Mouse (Mus musculus) heart, postnatal 36 days (tissue): ENCODE measurements around the gene Trim3. TPM values are rescaled to one million over a fixed set of nuclear protein-coding genes. Genes with fewer than 3 reads are reported as not detected.

Experiments
- DNase-seq, 2 experiments: peaks; one replicate each; pipeline ENCODE4 v3.0.0; 2021 to 2022
- intact Hi-C: fragments of 180-260 bp; cut with DNase I; formaldehyde crosslinking; loops from one replicate; pipeline ENCODE4 v1.15.1; 2025
- total RNA-seq, 2 experiments: library from RNA; stranded (reverse); gene quantifications; 2 replicates each; pipeline ENCODE4 v1.2.3; 2021

The Trim3 gene
- 10 to 100 TPM; 22.9 to 23.0 TPM for total RNA-seq

- intact Hi-C loops, result loop anchor here (5.0 kb wide), 2 partner anchors 151 to 236 kb away; partner anchors contain the start of gene Cavin3
These were observed at the start of gene Trim3 for GRCm38 (mm10) chr7:105633127-105633800. Trim3 (minus strand) TSS chr7:105633571.

DNA sequence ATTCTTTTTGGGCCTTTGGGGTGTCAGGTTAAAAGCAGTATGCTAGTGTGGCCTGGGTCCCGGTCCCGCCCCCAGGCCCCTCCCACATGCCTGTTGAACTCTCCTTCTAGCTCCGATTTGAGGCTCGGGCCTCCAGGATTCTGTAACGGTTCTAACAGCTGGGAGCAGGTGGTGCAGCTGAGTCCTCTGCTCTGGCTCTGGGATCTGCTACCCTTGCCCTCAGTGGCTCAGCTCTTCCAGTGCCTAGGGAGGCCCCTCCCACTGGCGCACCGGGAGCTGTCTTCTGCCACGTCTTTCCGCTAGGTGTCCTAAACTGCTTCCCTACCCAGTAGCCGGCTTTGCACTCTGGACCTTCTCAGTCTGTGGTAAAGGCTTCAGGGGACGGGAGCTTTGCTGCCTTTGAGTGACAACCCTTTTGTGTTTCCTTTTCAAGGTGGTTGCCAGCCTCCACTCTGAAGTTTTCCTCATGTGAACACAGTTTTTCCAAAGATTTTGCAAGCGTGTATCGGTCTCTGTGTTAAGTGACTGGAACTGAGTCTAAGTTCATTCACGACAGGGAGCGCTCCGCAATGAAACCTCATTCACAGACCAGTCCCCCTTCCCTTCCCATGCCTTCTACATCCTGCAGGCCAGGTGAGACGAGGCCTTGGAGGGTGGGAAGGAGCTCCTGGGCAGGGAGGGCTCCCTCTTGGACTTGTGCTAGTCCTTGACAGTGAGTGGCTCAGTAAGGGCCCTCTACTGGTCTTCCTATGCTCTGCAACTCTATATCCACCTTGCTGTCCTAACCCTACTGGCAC is 17.5 kb upstream of the Trim3 start, which contains the start of gene Dnhd1:
Gene Dnhd1, plus strand, starts transcription at position 189 of the 797 bp plus-strand sequence.
- intact Hi-C loops, result loop anchor here (5.0 kb wide), 1 partner anchor 39 kb away; no protein-coding TSS in a partner anchor
- peak; percentile 71 to 75 for DNase-seq

More at GRCm38 (mm10) chr7:105633127-105633800, at the start of gene Trim3:
- peak; percentile 92 to 93 for DNase-seq

DNA sequence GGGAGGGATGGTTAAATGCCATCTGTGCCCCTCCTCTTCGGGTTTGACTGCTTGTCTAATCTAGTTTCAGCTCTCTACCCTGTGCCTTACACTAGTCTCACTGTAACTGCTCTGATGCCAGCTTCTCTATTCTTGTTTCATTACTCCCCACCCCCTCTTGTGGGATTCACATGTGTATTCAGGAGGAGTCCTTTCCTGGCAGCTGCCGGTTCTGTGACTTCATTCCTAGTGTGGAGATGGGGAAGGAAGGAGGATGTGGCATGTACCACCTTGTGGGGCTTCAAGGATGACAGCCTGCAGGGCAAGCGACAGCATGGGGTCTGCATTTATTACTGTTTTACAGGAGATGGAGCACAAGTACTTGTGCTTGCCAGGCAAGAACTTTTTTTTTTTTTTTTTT is 8.6 kb upstream of the Trim3 start:
- intact Hi-C loops, result loop anchor here (2.0 kb wide), 3 partner anchors 87 to 169 kb away; partner anchors contain the start of genes Ilk, Mrpl17, Rrp8 and Smpd1
- DNase-seq, result no peak

- intact Hi-C loops, result loop anchor here (2.0 kb wide), 3 partner anchors 86 to 170 kb away; partner anchors contain the start of genes Ilk, Mrpl17, Rrp8 and Smpd1
- DNase-seq, result peak in 1 of 2 experiments; percentile 32
These were observed 7.5 kb upstream of the Trim3 start for GRCm38 (mm10) chr7:105640894-105641255.

DNA sequence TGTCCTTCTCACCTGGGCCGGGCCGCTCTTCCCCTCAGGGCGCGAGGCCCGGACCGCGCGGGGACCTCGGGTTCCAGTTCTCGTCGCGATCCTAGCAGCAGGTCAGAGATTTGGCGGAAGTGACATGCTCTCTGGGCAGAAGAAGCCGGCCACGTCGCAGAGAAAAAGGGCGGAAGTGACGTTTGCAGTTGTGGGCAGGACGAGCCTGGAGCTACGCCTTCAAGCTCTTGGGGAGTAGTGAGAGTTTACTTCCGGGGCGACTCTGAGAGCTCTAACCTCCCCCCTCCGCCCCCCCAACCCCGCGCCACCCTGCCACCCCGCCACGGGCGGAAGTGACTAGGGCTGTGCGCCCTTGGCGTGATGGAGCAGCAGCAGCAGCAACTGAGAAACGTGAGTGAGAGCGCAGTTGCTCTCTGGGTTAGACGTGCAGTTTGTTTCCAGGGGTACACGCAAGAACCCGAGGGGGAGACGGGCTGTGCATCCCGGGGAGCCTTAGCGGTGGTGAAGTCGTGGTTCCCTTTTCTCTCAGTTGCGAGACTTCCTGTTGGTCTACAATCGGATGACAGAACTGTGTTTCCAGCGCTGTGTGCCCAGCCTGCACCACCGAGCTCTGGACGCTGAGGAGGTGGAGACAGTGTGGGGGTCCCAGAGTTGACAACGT is 7.0 kb upstream of the Trim3 start, which contains the start of the genes Arfip2 and Gm45799:
Gene Arfip2, minus strand, starts transcription at position 184 of the 661 bp plus-strand sequence.
Gene Gm45799, plus strand, starts transcription at position 320 of the 661 bp plus-strand sequence.
- intact Hi-C loops, result loop anchor here (2.0 kb wide), 3 partner anchors 86 to 170 kb away; partner anchors contain the start of genes Ilk, Mrpl17, Rrp8 and Smpd1

GRCm38 (mm10) chr7:105639756-105640155 is 6.4 kb upstream of the Trim3 start, which contains the start of gene Timm10b:
Timm10b (plus strand) TSS chr7:105640056.
- DNase-seq, result no peak
- intact Hi-C loops, result loop anchor here (2.0 kb wide), 3 partner anchors 85 to 171 kb away; partner anchors contain the start of genes Ilk, Mrpl17, Rrp8 and Smpd1

More for the DNA sequence above, 7.0 kb upstream of the Trim3 start, which contains the start of the genes Arfip2 and Gm45799:
- DNase-seq, result peak; percentile 95

GRCm38 (mm10) chr7:105639304-105639703 is 5.9 kb upstream of the Trim3 start:
- intact Hi-C loops, result no loop called here
- DNase-seq, result no peak

DNA sequence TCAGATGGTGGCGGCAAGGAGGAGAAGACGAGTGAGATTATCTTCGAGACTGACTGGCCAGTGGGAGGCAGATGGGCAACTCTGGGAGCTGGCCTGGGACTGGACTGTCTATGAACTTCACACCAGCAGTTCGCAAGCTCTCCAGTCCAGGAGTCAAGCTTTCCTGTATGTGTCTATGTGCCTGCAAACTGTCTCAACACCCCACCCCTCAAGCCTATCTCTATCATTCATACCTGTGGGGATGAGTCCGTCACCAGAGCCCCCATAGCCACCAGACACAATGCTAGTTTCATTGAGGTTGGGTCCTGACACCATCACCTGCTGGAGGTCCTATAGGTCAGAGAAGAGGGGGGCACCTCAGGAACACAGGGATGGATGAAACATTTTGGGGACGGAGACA is 5.4 kb upstream of the Trim3 start:
- no peak for DNase-seq
- intact Hi-C loops, result no loop called here

GRCm38 (mm10) chr7:105635726-105636125 is 2.4 kb upstream of the Trim3 start:
- peak in 1 of 2 experiments; percentile 28 for DNase-seq

DNA sequence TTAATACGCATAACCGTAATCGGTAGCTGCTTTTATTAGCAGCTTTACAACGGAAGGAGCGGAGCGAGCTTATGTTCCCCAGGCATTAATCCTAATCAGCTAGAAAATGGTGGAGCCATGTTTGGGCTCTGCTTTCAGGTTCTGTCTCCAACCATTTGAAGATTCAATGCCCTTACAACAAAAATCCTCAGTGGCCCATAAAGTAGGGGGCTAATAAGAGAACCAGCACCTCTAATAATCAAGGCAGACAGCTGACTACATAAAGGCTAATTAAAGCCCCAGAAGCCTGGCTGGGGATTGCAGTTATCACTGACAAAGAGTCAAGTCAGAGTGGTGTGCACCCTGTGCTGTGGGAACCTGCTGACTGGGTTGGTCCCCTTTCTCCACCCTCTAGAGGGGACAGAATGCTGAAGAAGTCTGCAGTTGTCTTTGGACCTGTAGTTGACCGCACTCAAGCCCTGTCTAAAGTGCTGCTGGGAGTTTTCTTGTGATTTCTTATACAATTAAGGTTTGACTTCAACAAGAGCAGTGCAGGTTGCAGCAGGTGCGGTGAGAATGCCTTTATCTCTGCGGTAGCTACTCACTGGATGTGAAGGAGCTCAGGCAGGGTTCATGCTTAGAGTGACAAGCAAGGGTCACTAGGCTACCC is 1.0 kb upstream of the Trim3 start:
- intact Hi-C loops, result loop anchor here (5.0 kb wide), 2 partner anchors 152 to 237 kb away; partner anchors contain the start of gene Cavin3
- DNase-seq, result no peak

More at GRCm38 (mm10) chr7:105635726-105636125, 2.4 kb upstream of the Trim3 start:
- intact Hi-C loops, result no loop called here

- no peak for DNase-seq
- intact Hi-C loops, result loop anchor here (5.0 kb wide), 2 partner anchors 151 to 236 kb away; partner anchors contain the start of gene Cavin3
These were observed 397 bp upstream of the Trim3 start for GRCm38 (mm10) chr7:105633801-105634135.

GRCm38 (mm10) chr7:105632551-105632972 is 809 bp downstream of the Trim3 start:
- peak in 1 of 2 experiments; percentile 38 for DNase-seq

GRCm38 (mm10) chr7:105628633-105629032 is 4.7 kb downstream of the Trim3 start:
- intact Hi-C loops, result loop anchor here (1.0 kb wide), 1 partner anchor 47 kb away; the partner anchor contains the start of gene Apbb1
- peak; percentile 70 to 74 for DNase-seq

More at GRCm38 (mm10) chr7:105632551-105632972, 809 bp downstream of the Trim3 start:
- intact Hi-C loops, result loop anchor here (5.0 kb wide), 2 partner anchors 150 to 235 kb away; partner anchors contain the start of gene Cavin3

DNA sequence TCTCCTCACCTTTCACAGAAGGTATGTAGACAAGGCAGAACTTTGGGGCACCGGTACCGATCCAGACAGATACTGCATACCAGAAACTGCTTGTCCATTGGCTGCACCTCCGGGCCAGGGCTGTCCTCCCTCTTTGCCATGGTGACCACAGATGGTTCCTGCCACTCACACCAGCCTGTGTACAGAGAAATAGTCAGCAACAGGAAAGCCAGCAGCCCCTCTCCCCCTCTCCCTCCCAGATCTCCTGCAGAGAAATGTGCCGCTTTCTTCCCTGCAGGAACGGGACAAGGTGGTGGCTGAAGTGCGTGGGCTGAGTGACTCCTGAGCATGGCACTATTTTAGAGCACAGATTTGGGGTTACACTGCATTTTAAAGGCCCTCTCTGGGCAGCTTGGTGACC is 8.0 kb downstream of the Trim3 start:
- intact Hi-C loops, result no loop called here
- DNase-seq, result no peak

DNA sequence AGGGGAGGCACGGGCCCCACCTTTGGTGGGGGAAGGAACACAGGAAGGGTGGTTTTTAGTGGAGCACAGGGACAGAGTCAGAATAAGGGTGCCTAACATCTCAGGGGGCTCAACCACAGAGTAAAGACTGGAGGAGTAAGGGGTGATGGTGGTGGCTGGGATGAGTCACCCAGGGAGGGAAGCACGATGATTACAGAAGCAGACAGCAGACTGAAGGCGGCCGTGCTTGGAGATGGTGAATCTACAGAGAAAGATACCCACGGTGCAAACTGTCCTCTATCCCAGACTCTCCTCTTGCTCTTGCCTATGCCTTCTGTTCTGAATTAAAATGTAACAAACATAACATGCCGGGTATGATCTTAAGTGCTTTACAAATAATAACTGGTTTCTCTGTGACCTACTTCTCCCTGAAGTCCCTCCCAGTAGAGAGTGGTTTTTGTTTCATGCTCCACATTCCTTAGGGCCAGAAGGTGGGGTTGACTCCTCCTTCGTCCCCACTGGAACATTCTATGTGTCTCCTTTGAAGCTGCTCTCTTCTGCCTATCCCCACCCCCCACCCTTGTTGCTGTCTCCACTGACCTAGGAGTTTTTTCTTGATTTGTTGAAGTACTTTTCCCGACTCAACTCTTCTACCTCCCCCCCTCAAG is 11.6 kb downstream of the Trim3 start:
- intact Hi-C loops, result no loop called here
- no peak for DNase-seq

DNA sequence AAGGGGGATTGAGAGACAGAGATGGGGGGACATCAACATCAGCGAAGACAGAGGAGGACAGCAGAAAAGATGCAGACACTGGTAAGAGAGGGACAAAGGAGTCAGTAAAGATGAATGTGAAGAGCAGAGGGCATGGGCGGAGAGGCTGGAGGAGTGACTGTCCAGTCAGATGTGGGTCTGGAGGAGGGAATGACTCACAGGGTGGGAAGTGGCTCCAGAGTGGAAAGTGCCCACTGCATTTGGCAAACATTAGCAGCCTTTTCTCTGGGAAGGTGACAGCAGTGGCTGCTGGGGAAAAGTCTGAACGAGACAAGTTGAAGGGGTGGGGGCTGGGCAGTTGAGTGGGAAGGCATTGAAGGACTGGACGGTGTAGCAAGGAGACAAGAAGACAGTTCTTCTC is 12.3 kb downstream of the Trim3 start:
- no peak for DNase-seq
- intact Hi-C loops, result no loop called here

GRCm38 (mm10) chr7:105619701-105620100 is 13.7 kb downstream of the Trim3 start:
- intact Hi-C loops, result no loop called here
- DNase-seq, result no peak

GRCm38 (mm10) chr7:105617810-105618209 is 15.6 kb downstream of the Trim3 start:
- DNase-seq, result no peak
- intact Hi-C loops, result no loop called here

DNA sequence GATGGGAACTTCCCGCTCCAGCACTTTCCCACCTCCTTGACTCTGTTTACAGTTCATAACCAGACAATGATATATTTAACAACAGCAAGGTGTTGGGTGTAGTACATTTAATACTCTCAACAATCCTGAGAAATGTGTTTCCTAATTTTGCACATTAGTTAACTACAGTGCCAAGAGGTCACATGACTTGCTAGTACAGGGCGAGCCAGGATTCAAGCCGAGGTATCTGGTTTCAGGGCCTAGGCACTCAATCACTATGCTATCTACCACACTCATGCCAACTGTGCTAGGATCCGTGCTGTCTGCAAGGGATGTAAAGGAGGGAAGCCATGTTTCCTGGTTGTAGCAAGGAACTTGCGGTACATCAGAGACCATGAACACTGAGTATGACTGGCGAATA is 16.8 kb downstream of the Trim3 start:
- no peak for DNase-seq
- intact Hi-C loops, result no loop called here
